Mouse (Mus musculus) left cerebral cortex, postnatal 36 days (tissue): ENCODE data around the gene Med19. TPM values are rescaled to one million over a fixed set of nuclear protein-coding genes. Genes with fewer than 3 reads are reported as not detected.

ENCODE experiments used
- DNase-seq, 2 experiments: peaks; one replicate each; pipeline ENCODE4 v3.0.0; 2021 to 2022; ENCODE audit warnings: low spot score in 2 of 2, mixed read lengths in 1 of 2
- intact Hi-C: fragments of 180-260 bp; cut with DNase I; formaldehyde crosslinking; loops from one replicate; pipeline ENCODE4 v1.15.1; 2025
- total RNA-seq, 2 experiments: library from RNA; stranded (reverse); gene quantifications; 2 replicates each; pipeline ENCODE4 v1.2.3; 2021

Gene Med19
- total RNA-seq, 2 experiments from 2014 or later: 27.2 to 31.9 TPM

- intact Hi-C loops: loop anchor here (10.0 kb wide), 1 partner anchor 309 kb away; the partner anchor contains the start of gene Tnks1bp1
- no peak for DNase-seq
Measured at GRCm38 (mm10) chr2:84735346-84735920, 57.2 kb downstream of the Med19 start.

- intact Hi-C loops: loop anchor here (10.0 kb wide), 1 partner anchor 308 kb away; the partner anchor contains the start of gene Tnks1bp1
- DNase-seq: peak in 1 of 2 experiments; percentile 13
Measured at GRCm38 (mm10) chr2:84736312-84737161, 58.3 kb downstream of the Med19 start.

DNA sequence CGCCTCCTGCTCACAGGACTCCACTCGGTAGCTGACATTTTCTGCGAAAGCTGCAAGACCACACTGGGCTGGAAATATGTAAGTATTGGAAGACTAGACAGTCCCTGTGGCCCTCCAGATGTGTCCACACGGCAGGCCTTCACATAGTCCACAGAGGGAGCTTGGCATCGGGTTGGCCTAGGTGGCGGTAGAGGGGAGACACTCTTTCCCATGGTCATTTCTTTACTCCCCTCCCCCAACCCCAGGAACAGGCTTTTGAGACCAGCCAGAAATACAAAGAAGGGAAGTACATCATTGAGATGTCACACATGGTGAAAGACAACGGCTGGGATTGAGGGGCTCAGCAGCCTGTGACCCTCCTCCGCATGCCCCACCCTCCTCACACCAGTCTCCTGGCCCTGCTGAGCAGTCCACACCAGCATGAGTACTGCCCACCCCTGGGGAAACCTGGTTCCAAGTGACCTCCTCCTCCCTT lies 59.3 kb downstream of the Med19 start:
- intact Hi-C loops: loop anchor here (10.0 kb wide), 1 partner anchor 307 kb away; the partner anchor contains the start of gene Tnks1bp1
- no peak for DNase-seq

Other genes with a start within 250 kb of the Med19 start
- gene Tfpi, start 201.6 kb upstream of the Med19 start, total RNA-seq: 1 to 10 TPM; 3.8 to 5.8 TPM
- 10 to 100 TPM; 56.8 to 66.1 TPM for gene Ctnnd1, start 27.6 kb upstream of the Med19 start, total RNA-seq
- gene Btbd18, start 19.3 kb upstream of the Med19 start, total RNA-seq: not detected
- gene Selenoh, start 7.6 kb upstream of the Med19 start, total RNA-seq: 10 to 100 TPM; 35.5 to 41.2 TPM
- gene Gm28635, start 361 bp upstream of the Med19 start, total RNA-seq: 1 to 10 TPM; 6.0 to 8.1 TPM
- gene Tmx2, start 738 bp downstream of the Med19 start, total RNA-seq: 100 to 1,000 TPM; 223 to 252 TPM
- gene Zdhhc5, start 36.8 kb downstream of the Med19 start, total RNA-seq: 10 to 100 TPM; 42.1 to 48.9 TPM
- gene Clp1, start 48.9 kb downstream of the Med19 start, total RNA-seq: 10 to 100 TPM in 1 of 2 experiments, 1 to 10 TPM in 1; 6.6 to 10.5 TPM
- 10 to 100 TPM; 65.8 to 94.6 TPM for gene Ypel4, start 55.7 kb downstream of the Med19 start, total RNA-seq
- 1 to 10 TPM; 1.2 to 1.7 TPM for gene Gm19426, start 65.3 kb downstream of the Med19 start, total RNA-seq
- gene Serping1, start 97.0 kb downstream of the Med19 start, total RNA-seq: 1 to 10 TPM; 5.3 to 7.7 TPM
- 1 to 10 TPM; 5.2 to 5.5 TPM for gene Ube2l6, start 120.4 kb downstream of the Med19 start, total RNA-seq
- gene Smtnl1, start 144.2 kb downstream of the Med19 start, total RNA-seq: not detected
- gene Timm10, start 148.6 kb downstream of the Med19 start, total RNA-seq: 10 to 100 TPM; 53.8 to 55.9 TPM
- under 1 TPM; 0.25 to 0.32 TPM for gene Slc43a1, start 160.4 kb downstream of the Med19 start, total RNA-seq
- gene Rtn4rl2, start 208.3 kb downstream of the Med19 start, total RNA-seq: 10 to 100 TPM; 90.0 to 92.0 TPM